Mouse (Mus musculus) spleen, adult 2 months (tissue): Measurements from ENCODE around the gene Vps35.

Source experiments
- CTCF ChIP-seq: fragments of 200-500 bp; IDR thresholded peaks from 2 replicates; pipeline ENCODE4 v1.5.1; 2011; ENCODE audit warnings: mild to moderate bottlenecking, inconsistent platforms; ENCODE audit not compliant: insufficient read depth, insufficient read length, insufficient replicate concordance; ENCODE audit errors: extremely low read depth
- POLR2A ChIP-seq: fragments of 200-500 bp; IDR thresholded peaks from 2 replicates; pipeline ENCODE4 v1.6.1; 2011; ENCODE audit warnings: low read depth, low read length, inconsistent platforms

DNA sequence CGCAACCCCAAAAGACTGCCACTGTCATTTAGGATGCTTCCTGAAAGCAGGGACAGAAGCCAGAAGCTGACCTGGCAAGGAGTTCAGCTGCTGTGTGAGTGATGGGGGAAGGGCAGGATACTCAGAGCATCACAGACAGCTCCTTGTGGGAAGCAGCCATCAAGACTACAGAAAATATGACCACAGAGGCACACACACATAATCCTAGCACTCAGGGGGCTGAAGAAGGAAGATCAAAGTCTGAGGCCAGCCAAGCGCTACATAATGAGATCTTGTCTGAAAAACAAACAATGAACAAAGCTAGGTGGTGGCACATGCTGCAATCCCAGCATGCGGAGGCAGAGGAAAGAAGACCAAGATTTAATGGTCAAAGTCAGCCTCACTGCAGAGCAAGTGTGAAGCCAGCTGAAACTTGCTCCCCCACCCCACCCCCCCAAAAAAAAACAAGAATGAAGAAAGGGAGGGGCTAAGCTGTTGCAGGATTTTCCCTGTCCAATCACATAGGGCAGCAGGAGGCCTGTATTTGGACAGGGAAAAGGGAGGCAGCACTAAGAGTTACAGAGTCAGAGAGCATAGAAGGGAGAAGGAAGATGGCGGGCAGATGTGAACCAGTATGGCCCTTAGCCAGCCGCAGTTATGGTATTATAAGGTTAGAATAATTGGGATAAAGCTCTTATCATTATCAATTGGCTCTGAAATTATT, 40.4 kb upstream of the Vps35 start:
- TF ChIP-seq POLR2A (no peak), CTCF (no peak)
